Mouse (Mus musculus) ES-E14 (cell line): Measurements from ENCODE around the gene Gls2. TPM values are rescaled to one million over a fixed set of nuclear protein-coding genes. Genes with fewer than 3 reads are reported as not detected.
"Not testable (repeated sequence)": the region's sequence is repeated elsewhere in the genome, so short reads cannot be mapped to it uniquely, and the experiment has no call there.

Source experiments
- DNase-seq: peaks from one replicate; pipeline ENCODE4 v3.0.0-alpha.2; 2013; ENCODE audit warnings: low read depth, low spot score
- H3K27ac ChIP-seq: 2 replicates; pipeline ENCODE4 v1.5.1; 2012; ENCODE audit warnings: low read depth, mild to moderate bottlenecking, low read length, moderate library complexity, mixed read lengths; ENCODE audit not compliant: poor library complexity, insufficient read depth, severe bottlenecking
- H3K36me3 ChIP-seq: 2 replicates; pipeline ENCODE4 v1.6.1; 2012; ENCODE audit warnings: mild to moderate bottlenecking, low read length, moderate library complexity, mixed read lengths; ENCODE audit not compliant: control insufficient read depth, poor library complexity, insufficient read depth, severe bottlenecking
- H3K4me1 ChIP-seq, 2 experiments: fragments of 150-350 bp in 1 of 2; sonication (generic) in 1 of 2; 2 replicates each; pipeline ENCODE4 v1.6.1; 2012; ENCODE audit warnings: low read length in 2 of 2, mild to moderate bottlenecking in 1 of 2, mixed read lengths in 1 of 2; ENCODE audit not compliant: control insufficient read depth in 2 of 2, insufficient read depth in 2 of 2, poor library complexity in 1 of 2
- H3K4me3 ChIP-seq, 2 experiments: fragments of 150-350 bp in 1 of 2; sonication (generic) in 1 of 2; 2 replicates each; pipeline ENCODE4 v1.5.1; 2012; ENCODE audit warnings: low read length in 2 of 2, low read depth in 1 of 2, mild to moderate bottlenecking in 1 of 2, mixed read lengths in 1 of 2; ENCODE audit not compliant: insufficient read depth in 1 of 2, poor library complexity in 1 of 2, severe bottlenecking in 1 of 2
- H3K9ac ChIP-seq: 2 replicates; pipeline ENCODE4 v1.6.1; 2012; ENCODE audit warnings: low read depth, mild to moderate bottlenecking, low read length, mixed read lengths; ENCODE audit not compliant: poor library complexity, insufficient read depth, severe bottlenecking
- H3K9me3 ChIP-seq: fragments of 150-350 bp; sonication (generic); 2 replicates; pipeline ENCODE4 v1.6.1; 2012; ENCODE audit warnings: low read depth, mild to moderate bottlenecking, low read length; ENCODE audit not compliant: control insufficient read depth, insufficient read depth
- CHD2 ChIP-seq: IDR thresholded peaks from 2 replicates; pipeline ENCODE4 v1.6.1; 2014; ENCODE audit warnings: mild to moderate bottlenecking, low read depth, low read length, inconsistent platforms
- HCFC1 ChIP-seq: IDR thresholded peaks from 2 replicates; pipeline ENCODE4 v1.6.1; 2012; ENCODE audit warnings: low read length, inconsistent platforms, borderline replicate concordance; ENCODE audit not compliant: insufficient read depth
- MAFK ChIP-seq: IDR thresholded peaks from 2 replicates; pipeline ENCODE4 v1.6.1; 2014; ENCODE audit warnings: mild to moderate bottlenecking, low read depth, low read length, inconsistent platforms; ENCODE audit not compliant: insufficient read depth
- ZC3H11A ChIP-seq: IDR thresholded peaks from 2 replicates; pipeline ENCODE4 v1.6.1; 2012; ENCODE audit warnings: low read depth, mild to moderate bottlenecking, inconsistent platforms, low read length, borderline replicate concordance
- ZNF384 ChIP-seq: IDR thresholded peaks from 2 replicates; pipeline ENCODE4 v1.6.1; 2012; ENCODE audit warnings: low read depth, low read length, inconsistent platforms
- in situ Hi-C, 2 experiments: fragments of 600-800 bp; cut with MboI; formaldehyde crosslinking; loops; one replicate each; pipeline ENCODE4 v1.15.1; 2025; ENCODE audit warnings: low sequenced_read_pairs in 2 of 2, inconsistent platforms in 1 of 2; ENCODE audit not compliant: unreplicated experiment in 2 of 2
- total RNA-seq: library from RNA; depleted of rRNA; stranded (reverse); fragments of 300-350 nt; gene quantifications from 2 replicates; pipeline ENCODE4 v1.2.3, GENCODE M21; 2012

Gls2 gene
- total RNA-seq, 1 experiment, result 21.9 TPM

DNA sequence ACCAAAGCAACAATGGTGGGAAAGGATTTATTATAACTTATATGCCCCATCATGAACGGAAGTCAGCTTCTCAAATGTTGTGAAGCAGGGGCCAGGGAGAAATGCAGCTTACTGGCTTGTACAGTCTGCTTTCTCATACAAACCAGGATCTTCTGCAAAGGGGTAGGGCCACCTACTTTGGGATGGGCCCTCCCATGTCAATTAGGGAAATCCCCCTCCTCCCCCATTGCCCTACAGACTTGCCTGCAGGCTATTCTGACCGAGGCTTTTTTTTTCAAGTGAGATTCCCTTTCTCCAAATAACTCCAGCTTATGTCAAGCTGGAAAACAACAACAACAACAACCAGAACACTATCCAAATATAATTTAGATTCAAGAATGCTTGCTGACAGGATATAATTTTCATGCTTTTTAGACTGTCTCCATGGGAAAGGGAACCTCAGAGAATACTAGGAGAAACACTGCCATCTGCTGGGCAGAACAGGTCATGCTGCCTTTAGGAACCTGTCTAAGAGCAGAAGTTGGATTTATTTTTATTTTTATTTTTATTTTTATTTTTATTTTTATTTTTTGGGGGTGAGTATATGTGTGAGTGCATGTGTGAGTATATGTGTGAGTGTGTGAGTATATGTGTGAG, 5.9 kb upstream of the Gls2 start:
- H3K4me3 ChIP-seq, result peak overlapping the region in 1 of 2 experiments; percentile 34; a peak in 2 of 4 replicates
- TF ChIP-seq ZC3H11A (no peak; the same call in 1 of the 2 replicates), HCFC1 (no peak), CHD2 (no peak; the same call in 1 of the 2 replicates), ZNF384 (no peak; the same call in 1 of the 2 replicates), MAFK (no peak)
- no peaks in the 10 kb centered on the region for H3K36me3 ChIP-seq
- H3K9me3 ChIP-seq, result no peaks in the 10 kb centered on the region
- DNase-seq, result peak; percentile 88
- no peak overlapping the region for H3K9ac ChIP-seq
- in situ Hi-C loops, result loop anchor here in 1 of 2 experiments (10.0 kb wide), 1 partner anchor 94 kb away; the partner anchor contains the start of gene Baz2a
- peaks cover 2 to 7% of the 10 kb centered on the region in 2 experiments; a peak in 3 of 4 replicates for H3K4me1 ChIP-seq
- no peak overlapping the region; the same call in 1 of the 2 replicates for H3K27ac ChIP-seq

DNA sequence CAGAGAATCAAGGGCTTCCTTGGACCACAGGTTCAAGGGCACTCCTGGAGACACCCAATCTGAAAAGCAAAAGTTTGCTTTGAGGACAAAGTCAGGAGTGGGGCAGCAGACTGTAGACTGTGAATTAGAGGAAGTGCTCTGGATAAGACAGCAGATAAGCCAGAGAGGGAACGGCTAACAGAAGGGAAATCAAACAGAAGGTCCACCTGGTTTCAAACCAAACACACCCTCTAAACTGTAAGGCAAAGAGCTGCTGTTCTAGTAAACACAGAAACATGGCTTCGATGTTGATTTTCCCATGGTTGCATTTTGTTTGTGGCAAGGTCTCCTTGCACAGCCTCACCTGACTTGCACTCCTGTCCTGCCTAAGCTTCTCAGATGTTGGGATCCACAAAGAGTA, 2.8 kb upstream of the Gls2 start:
- H3K36me3 ChIP-seq, result no peaks in the 10 kb centered on the region
- no peak for TF ChIP-seq MAFK
- no peak for TF ChIP-seq HCFC1
- TF ChIP-seq ZC3H11A, result no peak
- TF ChIP-seq ZNF384, result no peak
- TF ChIP-seq CHD2, result no peak
- no peaks in the 10 kb centered on the region for H3K9me3 ChIP-seq
- H3K4me1 ChIP-seq, result peaks cover 0 to 3% of the 10 kb centered on the region in 2 experiments; a peak in 1 of 4 replicates
- no peak overlapping the region for H3K9ac ChIP-seq
- in situ Hi-C loops, result no loop called here
- DNase-seq, result no peak
- no peak overlapping the region for H3K27ac ChIP-seq
- no peak overlapping the region for H3K4me3 ChIP-seq

DNA sequence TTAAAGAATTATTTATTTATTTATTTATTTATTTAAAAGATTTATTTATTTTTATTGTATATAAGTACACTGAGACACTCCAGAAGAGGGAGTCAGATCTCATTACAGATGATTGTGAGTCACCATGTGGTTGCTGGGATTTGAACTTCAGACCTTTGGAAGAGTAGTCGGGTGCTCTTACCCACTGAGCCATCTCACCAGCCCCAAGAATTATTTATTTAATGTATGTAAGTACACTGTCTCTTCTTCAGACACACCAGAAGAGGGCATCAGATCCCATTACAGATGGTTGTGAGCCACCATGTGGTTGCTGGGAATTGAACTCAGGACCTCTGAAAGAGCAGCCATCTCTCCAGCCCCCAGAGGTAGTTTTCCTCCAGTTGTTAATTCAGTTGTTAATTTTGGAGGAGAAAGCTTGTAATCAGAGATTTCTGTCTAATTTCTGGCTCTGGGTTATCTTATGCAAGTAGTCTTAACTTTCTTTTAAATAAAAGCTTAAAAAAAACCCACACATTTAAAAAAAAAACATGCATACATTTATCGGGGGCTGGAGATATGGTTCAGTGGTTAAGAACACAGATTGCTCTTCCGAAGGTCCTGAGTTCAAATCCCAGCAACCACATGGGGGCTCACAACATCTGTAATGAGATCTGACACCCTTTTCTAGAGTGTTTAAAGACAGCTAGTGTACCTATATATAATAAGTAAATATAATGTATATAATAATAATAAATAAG, 2.1 kb upstream of the Gls2 start:
- in situ Hi-C loops, H3K4me1 ChIP-seq, DNase-seq, H3K9me3 ChIP-seq, H3K36me3 ChIP-seq, H3K9ac ChIP-seq, H3K27ac ChIP-seq, H3K4me3 ChIP-seq: not testable (repeated sequence)

DNA sequence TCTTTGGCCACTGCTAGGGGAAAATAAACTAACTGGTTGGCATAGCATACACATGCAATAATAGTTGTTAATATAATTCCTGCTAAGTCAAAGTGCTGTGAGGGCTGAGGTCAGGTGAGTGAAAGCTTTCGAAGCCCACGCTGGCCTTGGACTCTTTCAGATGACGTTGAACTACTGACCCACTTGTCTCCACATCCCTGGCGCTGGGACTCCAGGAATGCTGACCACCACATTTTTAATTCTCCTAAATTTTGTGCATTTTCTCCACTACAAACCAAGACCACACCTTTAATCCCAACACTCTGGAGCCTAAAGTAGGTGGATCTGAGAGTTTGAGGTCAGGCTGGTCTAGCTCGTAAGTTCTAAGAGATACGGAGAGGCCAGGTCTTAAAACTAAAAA, 1.1 kb upstream of the Gls2 start:
- Histone ChIP-seq H3K36me3 (no peaks in the 10 kb centered on the region), H3K4me3 (peak overlapping the region in 1 of 2 experiments; percentile 86; a peak in 1 of 4 replicates), H3K9ac (no peak overlapping the region), H3K9me3 (no peaks in the 10 kb centered on the region), H3K27ac (no peak overlapping the region), H3K4me1 (peaks cover 0 to 2% of the 10 kb centered on the region in 2 experiments; a peak in 1 of 4 replicates)
- in situ Hi-C loops, result no loop called here
- DNase-seq, result no peak
- no peak for TF ChIP-seq CHD2
- no peak for TF ChIP-seq MAFK
- no peak for TF ChIP-seq ZNF384
- no peak for TF ChIP-seq ZC3H11A
- TF ChIP-seq HCFC1, result no peak
